Mouse (Mus musculus): ENCODE measurements around the gene Mrgbp.

Mrgbp gene

GRCm38 (mm10) chr2:180581002-180581401 lies at the start of gene Mrgbp:
TSS of gene Mrgbp (plus strand) at chr2:180581304.
- DNase-seq: no peak

DNA sequence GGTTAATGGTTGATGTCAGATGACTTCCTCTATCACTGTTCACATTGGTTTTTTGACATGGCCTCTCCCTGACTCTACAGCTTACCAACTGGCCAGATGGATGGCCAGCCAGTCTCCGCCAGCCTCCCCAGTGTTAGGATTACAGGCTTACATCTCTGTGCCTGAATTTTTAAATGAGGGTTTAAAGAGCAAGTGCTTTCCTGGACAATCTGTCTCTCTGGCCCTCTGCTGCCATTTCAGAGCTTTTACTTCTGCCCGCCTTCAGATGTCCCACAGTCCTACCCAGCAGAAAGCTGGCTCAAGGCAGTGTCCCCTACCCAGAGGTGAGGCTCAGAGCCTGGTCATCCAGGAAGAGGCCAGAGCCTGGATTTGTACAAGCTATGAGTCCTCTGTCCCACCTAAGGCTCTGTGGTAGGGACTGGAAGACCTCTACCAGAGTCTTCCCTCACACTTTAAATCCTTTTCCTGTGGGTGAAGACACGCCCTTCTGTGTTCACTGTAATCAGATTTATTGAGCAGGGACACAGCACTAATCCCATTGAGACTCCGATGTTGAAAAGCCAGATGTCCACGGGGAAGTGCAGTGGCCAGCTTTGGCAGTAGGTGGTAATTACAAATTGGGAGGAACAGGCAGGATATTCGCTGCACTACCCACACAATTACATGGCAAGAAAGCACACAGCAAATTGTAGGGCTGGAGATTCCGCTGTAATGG lies 49.3 kb upstream of the Mrgbp start:
- DNase-seq: no peak

DNA sequence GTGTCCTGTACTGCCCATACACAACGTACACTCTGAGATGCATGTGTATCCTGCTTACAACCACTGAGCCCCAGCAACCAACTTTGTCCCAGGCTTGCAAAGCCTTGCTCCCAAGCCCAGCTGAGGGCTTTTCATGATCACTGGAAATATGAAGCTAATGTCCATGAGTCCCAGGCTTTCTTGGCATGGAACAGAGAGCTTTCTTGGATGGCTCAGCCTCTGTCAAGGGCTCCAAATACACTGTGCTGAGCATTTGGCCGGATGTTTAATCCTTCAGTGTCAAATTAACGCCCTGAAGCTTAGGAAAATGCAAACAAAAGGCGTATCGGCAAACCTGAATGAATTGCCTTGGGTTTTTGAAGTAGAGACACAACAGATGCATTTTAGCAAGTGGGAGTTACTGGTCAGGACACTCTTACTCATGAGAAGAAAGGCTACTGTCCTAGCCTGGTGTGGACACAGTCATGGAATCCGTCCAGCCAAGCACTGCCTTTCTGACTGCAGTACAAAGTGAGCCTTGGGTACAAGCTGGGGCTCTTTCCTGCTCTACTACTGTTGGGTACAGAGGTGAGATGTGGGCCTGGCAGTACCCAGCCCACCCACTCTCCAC lies 48.6 kb upstream of the Mrgbp start:
- DNase-seq: no peak

- DNase-seq: no peak
Measured at GRCm38 (mm10) chr2:180533237-180533636, 47.9 kb upstream of the Mrgbp start.

DNA sequence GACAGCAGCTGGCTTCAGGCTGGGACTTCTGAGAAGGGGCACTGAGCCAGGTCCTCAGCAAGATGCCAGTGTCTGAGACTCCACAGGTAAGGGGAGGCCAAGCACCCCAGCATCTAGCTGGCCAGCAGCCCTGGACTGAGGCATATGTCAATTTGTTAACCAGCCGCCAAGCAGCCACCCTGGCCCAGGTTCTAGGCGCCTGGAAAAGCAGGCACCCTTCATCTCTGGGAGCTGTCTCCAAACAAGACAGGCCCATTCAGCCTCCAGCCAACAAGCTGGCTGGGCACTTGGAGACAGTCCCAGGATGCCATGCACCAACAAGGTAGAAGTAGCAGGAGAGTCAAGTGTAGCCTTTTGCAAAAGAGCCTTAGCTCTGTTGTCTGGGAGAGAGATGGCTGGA lies 37.4 kb upstream of the Mrgbp start:
- DNase-seq: no peak

DNA sequence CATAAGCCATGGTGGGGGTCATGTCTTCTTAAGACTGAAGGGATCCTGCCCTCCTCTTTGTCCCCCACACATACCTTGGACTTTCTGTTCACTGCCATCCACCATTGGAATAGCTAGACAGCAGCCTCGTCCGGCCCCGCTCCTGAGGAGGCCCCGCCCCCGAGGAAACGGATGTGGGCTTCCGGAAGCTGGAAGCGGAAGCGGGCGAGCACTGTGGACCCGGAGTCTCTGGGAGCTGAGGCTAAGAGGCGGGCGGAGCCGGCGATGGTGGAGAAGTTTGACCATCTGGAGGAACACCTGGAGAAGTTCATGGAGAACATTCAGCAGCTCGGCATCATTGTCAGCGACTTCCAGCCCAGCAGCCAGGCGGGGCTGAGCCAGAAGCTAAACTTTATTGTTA lies 36.1 kb upstream of the Mrgbp start:
- no peak for DNase-seq

GRCm38 (mm10) chr2:180547384-180548106 lies 33.6 kb upstream of the Mrgbp start:
- DNase-seq: no peak

- DNase-seq: no peak
Measured at GRCm38 (mm10) chr2:180552340-180552739, 28.8 kb upstream of the Mrgbp start.

DNA sequence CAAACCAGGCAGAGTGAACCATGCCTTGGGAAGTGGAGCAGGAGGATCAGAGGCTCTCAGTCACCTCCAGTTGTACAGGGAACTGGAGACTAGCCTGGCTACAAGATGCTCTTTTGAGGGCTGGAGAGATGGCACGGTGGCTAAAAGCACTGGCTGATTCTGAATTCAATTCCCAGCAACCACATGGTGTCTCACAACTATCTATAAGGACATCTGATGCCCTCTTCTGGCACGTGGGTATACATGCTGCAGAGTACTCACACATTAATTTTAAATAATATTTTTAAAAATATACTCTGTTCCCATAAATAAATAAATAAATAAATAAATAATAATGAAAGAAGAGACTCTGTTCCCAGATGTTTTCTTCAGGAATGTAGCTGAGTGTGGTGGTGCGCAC lies 25.9 kb upstream of the Mrgbp start:
- no peak for DNase-seq

- DNase-seq: no peak
Measured at GRCm38 (mm10) chr2:180556470-180556869, 24.6 kb upstream of the Mrgbp start.

DNA sequence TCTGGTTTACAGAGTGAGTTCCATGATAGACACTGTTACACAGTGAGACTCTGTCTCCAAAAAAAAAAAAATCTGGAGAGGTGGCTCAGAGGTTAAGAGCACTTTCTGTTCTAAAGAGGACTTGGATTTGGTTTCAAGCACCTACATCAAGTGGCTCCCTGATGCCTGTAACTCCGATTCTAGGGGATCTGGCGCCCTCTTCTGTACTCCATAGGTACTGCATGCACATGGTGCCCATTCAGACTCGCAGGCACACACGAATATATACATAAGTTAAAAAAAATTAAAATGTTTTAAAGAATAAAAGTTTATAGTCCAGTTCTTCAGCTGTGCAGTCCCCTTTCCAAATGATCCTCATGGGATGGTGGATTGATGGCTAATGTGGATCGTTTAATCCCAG lies 20.9 kb upstream of the Mrgbp start:
- no peak for DNase-seq

- no peak for DNase-seq
Measured at GRCm38 (mm10) chr2:180562146-180562545, 19.0 kb upstream of the Mrgbp start.

GRCm38 (mm10) chr2:180563296-180563695 lies 17.8 kb upstream of the Mrgbp start:
- no peak for DNase-seq

- DNase-seq: no peak
Measured at GRCm38 (mm10) chr2:180563841-180564240, 17.3 kb upstream of the Mrgbp start.

GRCm38 (mm10) chr2:180566240-180566913 lies 14.7 kb upstream of the Mrgbp start:
- DNase-seq: no peak

GRCm38 (mm10) chr2:180569028-180569643 lies 12.0 kb upstream of the Mrgbp start:
- DNase-seq: no peak

GRCm38 (mm10) chr2:180576482-180576881 lies 4.6 kb upstream of the Mrgbp start:
- no peak for DNase-seq

GRCm38 (mm10) chr2:180578686-180579085 lies 2.4 kb upstream of the Mrgbp start:
- DNase-seq: peak; percentile 51

DNA sequence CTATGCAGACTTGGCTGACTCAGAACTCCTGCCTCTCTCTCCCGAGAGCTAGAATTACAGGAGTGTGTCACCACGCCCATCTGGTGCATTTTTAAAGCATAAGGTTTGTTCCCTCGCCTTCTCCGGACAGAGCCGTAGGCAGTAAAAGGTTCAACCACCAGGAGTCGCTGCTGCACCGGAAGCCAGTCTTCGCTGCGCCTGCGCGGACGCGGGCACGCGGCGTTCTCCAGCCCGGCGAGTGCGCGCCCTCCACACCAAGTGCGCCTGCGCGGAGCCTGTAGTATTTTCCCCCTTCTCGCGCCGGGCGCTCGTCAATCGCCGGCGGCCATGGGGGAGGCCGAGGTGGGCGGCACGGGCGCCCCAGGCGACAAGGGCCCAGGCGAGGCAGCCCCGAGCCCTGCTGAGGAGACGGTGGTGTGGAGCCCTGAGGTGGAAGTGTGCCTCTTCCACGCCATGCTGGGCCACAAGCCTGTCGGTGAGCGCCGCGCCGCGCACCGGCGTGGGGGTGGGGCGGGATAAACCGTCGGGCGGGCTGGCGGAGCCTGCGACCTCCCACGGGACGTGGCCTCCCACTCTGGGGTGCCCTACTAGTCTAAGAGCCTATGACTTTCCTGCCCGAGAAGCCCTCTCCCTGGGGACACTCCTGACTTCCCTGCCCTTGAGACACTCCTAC lies 1.5 kb downstream of the Mrgbp start:
- peak; percentile 96 for DNase-seq

DNA sequence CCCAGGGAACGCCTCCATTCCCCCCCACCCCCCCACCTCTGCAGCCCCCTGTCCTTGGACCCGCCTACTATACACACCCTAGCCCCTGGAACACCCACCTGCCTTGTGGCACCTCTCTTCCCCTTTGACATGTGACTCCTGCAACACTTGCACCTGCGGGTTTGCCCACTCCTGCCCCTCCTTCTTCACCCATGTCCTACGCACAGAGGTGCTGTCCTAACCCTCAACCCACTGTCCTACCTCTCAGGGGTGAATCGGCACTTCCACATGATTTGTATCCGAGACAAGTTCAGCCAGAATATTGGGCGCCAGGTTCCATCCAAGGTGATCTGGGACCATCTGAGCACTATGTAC lies 2.0 kb downstream of the Mrgbp start:
- DNase-seq: no peak

DNA sequence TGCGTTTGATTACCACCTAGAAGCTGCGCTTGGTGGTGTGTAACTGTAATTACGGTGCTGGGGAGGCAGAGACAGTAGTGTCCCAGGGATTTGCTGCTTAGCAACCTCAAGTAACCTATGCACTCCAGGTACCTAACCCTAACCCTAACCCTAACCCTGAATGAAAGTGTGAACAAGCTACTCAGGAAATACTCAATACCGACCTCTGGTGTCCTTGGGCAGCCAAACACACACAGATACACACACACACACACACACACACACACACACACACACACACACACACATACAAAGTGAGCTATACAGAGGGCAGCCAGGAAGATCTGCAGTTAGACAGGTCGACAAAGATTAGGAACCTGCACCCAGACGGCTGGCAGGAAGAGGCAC lies 7.6 kb downstream of the Mrgbp start:
- no peak for DNase-seq

- DNase-seq: peak; percentile 83
Measured at GRCm38 (mm10) chr2:180589123-180589831, 8.2 kb downstream of the Mrgbp start, which contains the start of gene Ogfr. TSS of gene Ogfr (plus strand) at chr2:180589245.

Data from right cerebral cortex, adult 18-20 months (tissue).